Mouse (Mus musculus) heart, postnatal 14 days (tissue): ENCODE results near the gene Atp6v1g3. TPM values are rescaled to one million over a fixed set of nuclear protein-coding genes. Genes with fewer than 3 reads are reported as not detected.

Experiments
- DNase-seq, 2 experiments: peaks; one replicate each; pipeline ENCODE4 v3.0.0; 2021 to 2022
- intact Hi-C: fragments of 180-260 bp; cut with DNase I; formaldehyde crosslinking; loops from one replicate; pipeline ENCODE4 v1.15.1; 2025
- long read RNA-seq, 2 experiments: library from polyadenylated mRNA; stranded (forward); transcript quantifications; one replicate each; pipeline ENCODE4 v2.0.0; 2021
- total RNA-seq, 2 experiments: library from RNA; stranded (reverse); gene quantifications; 2 replicates each; pipeline ENCODE4 v1.2.3; 2021

The Atp6v1g3 gene
- total RNA-seq = not detected
- long read RNA-seq, experiment 1 = 0 reads
- long read RNA-seq, experiment 2 = 0 reads

DNA sequence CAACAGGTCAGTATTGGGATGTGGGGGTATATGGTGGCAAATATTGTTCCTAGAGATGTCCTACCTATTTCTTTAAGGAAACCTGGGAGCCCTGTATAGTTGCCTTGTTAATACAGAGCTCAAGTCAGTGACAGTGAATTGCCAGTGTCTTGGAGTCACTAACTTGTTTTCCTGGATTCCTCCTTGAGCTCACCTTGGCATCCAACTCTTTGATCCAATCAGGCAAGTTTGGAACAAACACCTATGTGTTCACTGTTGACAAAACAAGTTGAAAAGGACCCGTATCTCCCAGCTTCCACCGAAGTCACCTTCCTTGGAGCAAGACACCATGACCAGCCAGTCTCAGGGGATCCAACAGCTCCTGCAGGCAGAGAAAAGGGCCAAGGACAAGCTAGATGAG, at the start of gene Atp6v1g3:
Atp6v1g3 (plus strand) TSS at position 301 of the 400 bp plus-strand sequence.
- intact Hi-C loops = no loop called here
- DNase-seq = no peak

DNA sequence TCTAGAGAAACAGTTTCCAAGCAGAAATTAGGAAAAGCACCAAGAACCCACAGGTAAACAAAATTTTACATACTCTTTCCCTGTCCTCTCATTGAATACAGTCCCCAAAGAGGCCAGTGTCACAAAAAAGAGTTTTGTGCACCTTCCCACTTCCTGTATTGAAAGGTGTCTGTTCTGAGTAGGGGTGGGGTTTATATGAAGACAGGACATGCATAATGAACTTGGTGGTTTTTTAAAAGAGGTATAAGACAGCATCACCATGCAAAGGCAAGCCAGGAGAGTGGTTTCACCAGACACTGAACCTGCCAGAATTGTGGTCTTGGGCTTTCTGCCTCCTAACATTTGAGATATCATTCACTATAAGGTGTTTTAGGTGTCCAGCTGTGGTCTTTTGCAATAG, 40.5 kb upstream of the Atp6v1g3 start:
- intact Hi-C loops = no loop called here
- no peak for DNase-seq

DNA sequence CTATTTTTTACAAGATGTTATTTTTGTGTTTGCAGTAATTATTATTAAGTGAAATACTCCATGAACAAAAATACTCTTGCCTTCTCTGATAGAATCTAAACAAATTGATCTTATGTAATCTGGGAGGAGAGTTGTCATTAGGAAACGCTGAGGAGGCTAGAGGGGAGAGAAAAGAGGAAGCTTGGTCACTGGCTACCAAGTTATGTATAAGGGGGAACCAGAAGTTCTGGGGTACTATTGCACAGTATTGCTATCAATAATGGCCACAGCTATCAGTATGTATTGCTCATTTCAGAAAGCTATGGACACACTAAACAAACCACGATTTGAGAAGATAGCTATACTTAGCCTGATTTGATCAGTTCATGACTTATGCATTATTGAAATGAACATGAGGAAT, 36.3 kb upstream of the Atp6v1g3 start:
- intact Hi-C loops = no loop called here
- no peak for DNase-seq

DNA sequence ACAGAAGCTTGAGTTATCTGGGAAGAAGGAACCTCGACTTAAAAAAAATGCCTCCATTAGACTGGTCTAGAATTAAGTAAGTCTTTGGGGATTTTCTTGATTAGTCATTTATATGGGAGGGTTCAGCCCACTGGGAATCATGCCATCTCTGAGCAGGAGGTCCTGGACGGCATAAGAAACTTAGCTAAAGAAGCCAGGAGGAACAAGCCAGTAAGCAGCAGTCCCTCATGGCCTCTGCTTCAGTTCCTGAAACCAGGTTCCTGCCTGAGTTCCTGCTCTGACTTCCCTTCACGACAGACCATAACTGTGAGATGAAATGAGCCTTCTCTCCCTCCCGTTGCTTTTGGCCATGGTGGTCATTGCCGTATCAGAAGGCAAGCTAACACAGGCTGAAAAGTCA, 29.6 kb upstream of the Atp6v1g3 start:
- intact Hi-C loops = no loop called here
- peak; percentile 21 to 22 for DNase-seq

DNA sequence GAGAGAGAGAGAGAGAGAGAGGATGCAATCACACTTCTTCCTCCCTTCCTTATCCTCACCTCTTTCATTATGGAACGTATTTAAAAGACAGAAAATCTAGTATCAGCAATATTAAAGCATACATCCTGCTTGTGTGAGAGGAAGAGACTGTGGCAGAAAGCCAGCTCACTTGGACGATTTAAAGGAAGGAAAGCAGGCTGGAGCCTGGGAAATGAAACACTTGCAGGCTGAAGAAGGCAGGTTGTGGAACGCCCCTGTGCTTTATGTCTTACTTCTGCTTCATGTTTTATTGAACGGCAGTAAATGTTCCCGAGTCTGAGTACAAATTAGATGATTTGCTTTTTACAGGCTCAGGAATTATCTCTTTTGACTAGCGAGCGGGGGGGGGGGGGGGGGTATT, 29.1 kb upstream of the Atp6v1g3 start:
- DNase-seq = peak; percentile 20 to 36
- intact Hi-C loops = no loop called here

DNA sequence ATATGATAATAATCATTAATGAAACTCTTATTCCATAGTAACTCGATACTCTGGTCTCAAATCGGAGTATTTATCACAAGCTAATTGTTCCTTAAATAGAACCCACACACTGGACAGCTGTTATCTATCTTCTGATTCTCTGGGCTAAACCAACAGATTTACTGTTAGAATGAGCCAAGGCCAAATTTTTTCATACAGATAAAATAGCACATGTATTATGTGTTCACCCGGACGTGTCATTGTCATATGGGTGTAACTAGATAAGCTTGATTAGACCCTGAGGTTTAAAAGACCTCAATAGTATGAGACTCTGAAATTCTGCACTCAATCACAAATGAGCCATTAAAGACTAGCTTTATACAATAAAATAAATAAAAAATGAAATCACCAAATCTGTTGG, 28.4 kb upstream of the Atp6v1g3 start:
- intact Hi-C loops = no loop called here
- DNase-seq = no peak

DNA sequence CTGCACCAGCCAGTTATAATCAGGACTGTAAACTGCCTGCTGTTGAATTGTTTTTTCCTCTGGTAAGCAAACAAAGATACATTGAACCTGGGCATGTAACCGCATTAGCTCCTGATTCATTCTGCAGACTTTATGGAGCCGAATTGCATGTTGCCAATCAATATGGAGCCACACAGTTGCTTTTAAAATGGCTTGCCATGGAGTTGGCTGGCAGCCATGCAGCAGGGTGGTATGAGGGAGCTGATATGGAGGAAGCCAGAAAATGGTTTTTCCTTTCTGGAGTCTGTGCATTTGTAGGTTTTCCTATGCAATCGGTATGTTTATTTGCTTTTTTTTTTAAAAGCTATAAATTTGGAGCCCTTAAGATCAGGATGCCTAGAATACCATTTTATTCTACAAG, 28.0 kb upstream of the Atp6v1g3 start:
- peak in 1 of 2 experiments; percentile 10 for DNase-seq
- intact Hi-C loops = no loop called here

DNA sequence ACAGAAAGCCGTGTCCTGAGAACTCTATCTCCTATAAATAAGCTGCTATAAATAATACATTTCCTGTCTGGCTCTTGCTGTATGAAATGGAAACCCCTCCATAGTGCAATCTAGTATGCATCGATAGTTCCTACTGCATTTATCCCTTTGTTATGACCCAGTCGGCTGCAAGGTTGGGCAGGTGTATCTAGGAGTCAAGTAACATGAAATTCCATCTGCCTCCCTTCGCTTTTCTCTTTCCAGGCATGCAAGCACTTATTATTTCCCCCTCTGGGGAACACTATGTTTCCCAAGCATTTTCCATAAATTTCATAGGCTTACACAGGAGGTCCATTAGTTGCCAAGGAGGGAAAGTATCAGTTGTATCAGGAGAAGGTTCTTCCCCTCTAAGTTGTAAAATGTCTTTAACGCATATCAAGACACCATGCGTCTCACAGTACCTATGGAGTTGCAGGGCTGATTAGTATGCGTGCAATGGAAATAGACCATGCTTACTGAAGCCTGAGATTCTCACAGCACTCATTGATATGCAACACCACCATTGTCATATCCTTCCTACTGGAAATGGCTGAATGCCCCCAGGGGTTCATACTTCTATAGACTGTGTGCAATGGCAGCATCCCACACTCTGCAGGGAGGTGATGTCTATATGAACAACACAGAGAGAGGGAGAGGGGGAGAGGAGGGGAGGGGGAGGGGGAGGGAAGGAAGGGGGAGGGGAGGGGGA, 26.9 kb upstream of the Atp6v1g3 start:
- intact Hi-C loops = no loop called here
- no peak for DNase-seq

DNA sequence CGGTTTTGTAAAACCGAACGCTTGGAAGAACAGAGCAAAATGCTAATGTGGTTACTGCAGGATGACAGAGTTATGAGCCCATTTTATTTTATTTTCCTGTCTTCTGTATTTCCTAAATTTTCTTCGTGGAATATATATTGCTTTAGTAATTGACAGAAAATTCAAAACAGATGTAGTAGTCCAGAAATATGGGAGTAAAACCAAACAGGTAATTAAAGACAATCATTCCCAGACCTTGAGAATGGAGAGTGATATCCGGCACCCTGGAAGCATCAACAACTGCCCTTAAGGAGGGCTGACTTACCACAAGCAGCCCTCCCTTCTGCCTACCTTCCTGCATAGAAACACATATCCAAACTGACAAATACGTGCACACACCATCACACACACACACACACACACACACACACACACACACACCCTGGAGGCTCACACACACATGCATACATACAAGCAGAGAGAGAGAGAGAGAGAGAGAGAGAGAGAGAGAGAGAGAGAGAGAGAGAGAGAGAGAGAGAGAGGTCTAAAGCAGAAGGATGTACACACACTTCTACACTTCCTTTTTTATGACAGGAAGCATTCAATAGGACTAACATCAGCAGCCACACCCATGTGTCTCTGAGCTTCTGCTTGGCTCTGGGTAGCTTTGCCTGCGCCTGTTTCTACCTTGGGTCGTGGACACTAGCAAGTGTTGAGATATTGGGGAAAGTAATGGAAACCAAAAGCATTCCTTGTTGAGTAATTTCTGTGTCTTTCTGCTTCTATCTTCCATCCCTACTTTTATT, 25.6 kb upstream of the Atp6v1g3 start:
- intact Hi-C loops = no loop called here

DNA sequence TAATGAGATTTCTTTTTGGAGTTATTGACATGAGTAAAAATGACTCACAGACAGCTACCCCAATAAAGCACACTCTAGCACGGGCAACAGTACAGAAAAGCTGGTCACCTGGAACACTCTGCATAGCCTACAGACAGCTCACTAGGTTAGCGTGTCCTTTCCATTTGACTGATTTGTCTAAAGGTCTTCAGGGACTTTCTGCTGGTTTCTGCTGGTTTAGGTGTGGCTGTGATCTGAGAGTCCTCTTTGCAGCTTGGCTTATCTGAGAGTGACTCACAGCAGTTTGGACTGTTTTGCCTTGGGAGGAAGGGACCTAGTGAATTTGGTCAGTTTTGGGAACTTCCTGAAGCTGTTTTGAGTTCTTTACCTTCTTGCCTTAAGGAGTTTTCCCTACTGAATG, 24.8 kb upstream of the Atp6v1g3 start:
- intact Hi-C loops = no loop called here
- no peak for DNase-seq

More for the DNA sequence above, 25.6 kb upstream of the Atp6v1g3 start:
- no peak for DNase-seq

DNA sequence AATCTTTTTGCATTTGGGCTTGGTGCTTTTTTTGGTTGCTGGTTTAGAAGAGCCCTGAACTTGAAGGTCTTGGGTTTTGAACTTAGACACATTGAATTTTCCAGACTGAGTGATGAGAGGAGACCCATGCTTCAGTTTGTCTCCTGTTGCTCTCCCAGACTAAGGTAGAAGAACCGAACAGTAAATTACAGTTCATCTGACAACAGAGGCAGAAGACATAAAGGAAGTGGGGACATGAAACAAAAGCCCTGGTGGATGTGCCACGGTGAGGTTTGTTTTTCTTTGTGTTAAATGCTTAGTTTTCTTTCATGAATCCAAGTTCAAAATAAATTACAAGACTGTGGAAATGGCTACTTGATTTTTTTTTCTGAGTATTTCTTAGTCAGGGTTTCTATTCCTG, 22.6 kb upstream of the Atp6v1g3 start:
- intact Hi-C loops = no loop called here
- no peak for DNase-seq

DNA sequence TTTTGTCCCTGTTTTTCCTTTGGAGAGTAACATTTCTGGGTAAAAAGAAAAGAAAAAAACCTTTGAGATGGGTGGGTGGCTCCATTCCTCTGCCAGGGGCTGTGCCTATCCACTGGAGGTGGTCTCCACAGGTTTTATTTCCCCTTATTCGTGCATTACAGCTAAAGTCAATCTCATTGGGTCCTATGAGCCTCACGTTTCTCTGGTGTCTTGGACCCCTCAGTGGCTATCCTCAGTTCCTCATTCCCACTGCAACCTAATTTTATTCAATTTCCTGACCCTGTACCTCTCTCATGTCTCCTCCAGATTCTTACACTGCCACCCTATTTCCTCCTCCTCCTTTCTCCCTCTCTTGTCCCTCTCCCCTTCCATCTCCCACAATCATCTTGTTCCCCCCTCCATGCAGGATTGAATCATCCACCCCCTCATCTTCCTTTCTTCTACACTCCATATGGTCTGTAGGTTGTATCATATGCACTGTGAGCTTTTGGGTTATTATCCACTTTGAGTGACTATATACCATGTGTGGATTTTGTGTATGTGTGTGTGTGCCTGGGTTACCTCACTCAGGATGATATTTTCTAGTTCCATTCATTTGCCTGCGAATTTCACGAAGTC, 17.3 kb upstream of the Atp6v1g3 start:
- intact Hi-C loops = no loop called here
- DNase-seq = no peak

DNA sequence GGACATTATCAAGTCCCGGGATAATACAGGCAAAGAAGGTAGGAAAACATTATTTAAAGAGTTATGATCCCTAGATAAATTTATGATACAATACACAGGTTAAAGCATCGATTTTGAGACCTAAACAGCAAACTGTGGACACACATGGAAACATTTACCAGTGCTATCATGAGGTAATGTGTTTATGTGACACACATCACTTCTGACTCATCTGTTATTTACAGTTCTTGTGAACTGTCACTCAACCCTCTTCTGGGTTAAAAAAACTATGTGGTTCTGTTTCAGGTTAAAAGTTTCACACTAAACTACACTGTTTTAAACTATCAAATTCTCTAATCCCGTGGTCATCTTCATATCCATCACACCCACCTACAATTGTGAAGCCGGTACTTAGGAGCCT, 14.8 kb upstream of the Atp6v1g3 start:
- intact Hi-C loops = no loop called here
- no peak for DNase-seq

DNA sequence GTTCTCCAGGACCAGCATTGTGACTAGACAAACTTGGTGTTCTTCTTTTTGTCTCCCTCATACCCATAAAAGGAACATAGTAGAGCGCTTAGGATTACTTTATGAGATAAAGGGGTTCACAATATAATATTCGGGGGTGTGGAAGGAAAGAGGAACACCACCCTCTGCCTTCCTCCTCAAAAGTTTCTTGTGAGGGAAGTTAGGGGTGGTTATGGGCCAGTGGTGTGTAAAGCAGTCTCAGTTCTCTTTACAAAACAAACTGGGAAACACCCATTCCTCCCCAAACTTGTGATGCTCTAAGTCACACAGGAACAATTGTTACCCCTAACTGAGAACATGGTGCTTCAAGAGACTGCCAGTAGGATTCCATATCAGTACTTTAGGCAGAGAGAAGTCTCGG, 12.0 kb upstream of the Atp6v1g3 start:
- intact Hi-C loops = no loop called here
- DNase-seq = no peak

DNA sequence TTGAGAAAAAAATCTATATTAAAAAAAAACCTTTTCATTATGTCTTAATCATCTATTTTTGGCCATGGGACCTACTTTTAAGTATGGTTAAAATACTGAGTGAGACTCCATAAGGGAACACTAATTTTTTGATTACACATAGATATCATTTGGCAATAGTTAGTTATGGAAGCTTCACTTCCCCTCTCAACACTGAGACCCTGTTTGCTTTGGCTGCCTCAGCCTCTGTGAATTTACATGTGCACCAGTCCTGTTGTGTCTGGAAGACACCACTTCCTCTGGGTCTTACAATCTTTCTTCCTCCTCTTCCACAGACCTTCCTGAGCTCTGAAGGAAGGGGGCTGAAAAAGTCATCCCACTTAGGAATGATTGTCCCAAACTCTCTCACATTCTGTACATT, 11.1 kb upstream of the Atp6v1g3 start:
- no peak for DNase-seq
- intact Hi-C loops = no loop called here

DNA sequence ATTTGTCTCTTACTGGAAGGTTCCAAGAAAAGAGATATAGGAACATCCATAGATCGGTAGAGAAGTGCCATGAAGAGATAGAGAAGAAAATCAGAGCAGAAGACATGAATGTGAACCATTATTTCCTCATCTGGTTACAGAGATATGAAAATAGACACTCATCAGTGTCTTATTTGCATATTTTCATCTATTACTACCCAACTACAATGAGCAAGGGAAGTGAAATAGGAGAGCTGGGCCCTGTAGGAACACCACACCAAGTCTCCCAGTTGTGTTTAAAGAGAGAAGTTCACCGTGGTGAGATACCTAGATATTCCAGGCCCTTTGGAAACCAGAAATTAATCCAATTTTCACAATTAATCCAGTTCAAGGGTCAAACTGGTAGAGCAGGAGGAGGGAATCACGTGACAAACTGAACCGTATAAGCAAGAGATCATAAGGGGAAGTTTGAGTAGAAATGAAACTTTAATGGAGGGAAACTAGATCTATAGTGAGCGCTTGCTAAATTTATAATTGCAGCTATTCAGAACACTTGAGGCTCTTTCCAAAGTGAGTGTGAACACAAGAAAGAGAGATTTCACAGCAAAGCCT, 6.0 kb upstream of the Atp6v1g3 start:
- intact Hi-C loops = no loop called here
- DNase-seq = no peak

DNA sequence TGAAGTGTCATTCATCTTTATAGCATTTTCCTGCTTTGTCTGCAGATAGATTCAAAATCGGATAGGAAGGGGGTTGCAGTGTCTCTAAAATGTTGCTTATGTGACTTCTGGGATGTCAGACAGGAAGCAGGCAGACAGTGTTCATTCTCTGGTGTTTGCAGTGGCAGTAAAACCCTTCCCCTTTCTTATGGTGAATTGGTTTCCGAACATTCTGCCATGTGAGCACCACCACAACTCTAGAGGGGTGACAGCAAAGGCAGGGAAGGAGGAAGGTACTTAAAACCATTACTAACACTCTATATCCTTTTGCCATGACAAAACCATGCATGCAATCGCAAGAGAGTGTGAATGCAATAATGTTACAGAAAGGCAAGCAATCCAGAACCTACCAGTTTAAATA, 1.4 kb downstream of the Atp6v1g3 start:
- intact Hi-C loops = no loop called here
- DNase-seq = no peak

DNA sequence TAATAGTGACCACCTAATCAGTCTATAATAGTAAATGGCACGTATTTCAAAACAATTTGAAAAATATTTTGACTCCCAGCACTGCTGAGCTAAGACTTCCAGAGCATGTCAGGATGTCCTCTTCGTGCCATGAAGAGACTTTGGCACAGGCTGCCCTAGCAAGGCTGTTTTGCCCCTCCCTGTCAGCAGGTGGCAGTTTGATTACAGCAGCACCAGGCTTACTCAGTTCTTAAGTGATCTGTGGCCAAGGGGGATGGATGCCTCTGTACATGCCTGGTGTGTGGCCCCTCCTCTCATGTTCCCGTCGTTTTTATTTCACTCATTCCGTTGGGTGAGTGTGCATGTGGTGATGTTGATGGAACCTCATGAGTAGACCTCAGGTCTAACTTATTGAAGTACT, 2.3 kb downstream of the Atp6v1g3 start:
- DNase-seq = no peak
- intact Hi-C loops = no loop called here

DNA sequence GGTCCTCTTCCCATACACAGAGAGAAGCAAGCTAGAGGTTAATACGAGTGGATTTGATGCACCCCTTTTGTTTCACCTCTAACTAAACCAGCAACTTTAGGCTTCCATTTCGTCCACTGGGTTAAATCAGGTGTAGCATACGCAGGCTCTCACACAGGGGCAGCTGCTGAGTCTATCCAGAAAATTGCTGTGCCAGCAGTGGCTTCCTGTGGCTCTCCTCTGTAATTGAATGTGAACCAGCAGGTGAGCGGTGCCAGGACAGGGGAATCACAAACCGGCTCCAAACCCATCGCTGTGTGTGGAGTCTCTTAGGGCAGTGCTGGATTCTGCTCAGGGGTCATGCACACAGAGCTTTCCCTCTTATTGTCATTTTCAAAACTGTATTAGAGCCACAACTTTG, 7.6 kb downstream of the Atp6v1g3 start:
- no peak for DNase-seq
- intact Hi-C loops = no loop called here

DNA sequence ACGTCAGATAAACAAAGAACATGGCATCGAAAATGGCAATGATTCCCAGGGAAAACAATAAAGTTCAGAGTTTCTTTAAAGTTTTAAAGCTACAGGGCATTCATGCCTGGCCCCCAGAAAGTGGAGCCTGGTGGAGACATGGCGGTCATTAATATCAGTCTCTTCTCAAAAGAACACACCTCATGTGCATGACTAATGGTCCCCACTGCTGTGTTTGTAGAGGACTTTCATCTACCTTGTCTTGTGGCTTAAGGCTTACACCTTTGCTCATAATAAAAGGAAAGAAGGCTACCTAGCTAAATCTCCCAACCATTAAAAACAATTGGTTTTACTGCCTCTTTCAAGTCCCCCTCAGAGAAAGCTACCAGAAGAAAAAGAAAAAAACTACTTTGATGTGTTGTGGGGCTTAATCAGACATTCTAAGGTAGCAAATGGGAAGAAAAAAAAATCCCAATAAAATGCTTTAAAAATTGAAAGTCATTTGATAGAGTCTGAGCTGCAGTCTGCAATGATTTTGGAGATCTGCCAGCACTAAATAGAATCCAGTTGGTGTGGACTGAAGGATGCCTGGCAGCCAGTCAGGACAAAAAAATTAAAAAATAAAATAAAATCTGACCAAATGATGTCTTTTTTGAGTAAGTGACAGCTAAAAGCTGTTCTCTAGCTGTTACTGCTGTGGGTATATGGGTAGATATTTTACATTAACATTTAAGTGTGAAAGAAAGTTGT, 9.0 kb downstream of the Atp6v1g3 start:
- intact Hi-C loops = no loop called here
- DNase-seq = no peak

DNA sequence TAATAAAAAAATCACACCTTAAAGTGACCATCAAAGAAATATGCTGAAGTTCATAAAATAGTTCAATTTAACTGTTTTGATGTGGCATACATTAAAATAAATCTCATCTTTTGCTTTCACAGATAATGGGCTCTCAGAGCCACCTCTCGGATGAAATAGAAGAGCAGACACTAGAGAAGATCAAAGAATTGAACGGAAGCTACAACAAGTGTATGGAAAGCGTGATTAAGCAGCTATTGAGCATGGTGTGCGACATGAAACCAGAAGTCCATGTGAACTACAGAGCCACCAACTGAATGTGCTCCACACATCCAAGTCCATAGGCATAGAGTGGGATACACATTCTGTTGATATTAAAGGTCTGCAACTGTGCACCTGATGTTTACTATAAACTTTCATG, 14.1 kb downstream of the Atp6v1g3 start:
- intact Hi-C loops = no loop called here
- no peak for DNase-seq
